In genomic region chr2:32154334-32154997, GRCm38 (mm10) we compare ENCODE assay signal across 8 mouse cellular contexts. TPM values are rescaled to one million over a fixed set of nuclear protein-coding genes. Genes with fewer than 3 reads are reported as not detected.
A peak's percentile ranks its signal among the peaks of the same experiment; 100 is the strongest.
DNase-seq lines count a peak whose midpoint lies in the region; ATAC-seq lines count a peak whose summit lies in the region.

No protein-coding gene starts in this region.

- H3K4me1 ChIP-seq in kidney, embryonic 15.5 days = peaks cover 80% of the 10 kb centered on the region
- H3K4me1 ChIP-seq in embryonic facial prominence, embryonic 11.5 days (ENCODE audit: control insufficient read depth, insufficient read depth, low read length) = peaks cover 16% of the 10 kb centered on the region
- peaks cover 80% of the 10 kb centered on the region for H3K4me1 ChIP-seq in midbrain, embryonic 14.5 days (ENCODE audit: control insufficient read depth, insufficient read depth, low read length)

- H3K4me2 ChIP-seq in kidney, embryonic 15.5 days = peak overlapping the region; percentile 69
- H3K4me2 ChIP-seq in embryonic facial prominence, embryonic 11.5 days (ENCODE audit: low read depth, low read length) = peak overlapping the region; percentile 35
- peak overlapping the region; percentile 100 for H3K4me2 ChIP-seq in midbrain, embryonic 14.5 days (ENCODE audit: low read length)

- H3K9ac ChIP-seq in kidney, embryonic 15.5 days = 0 out of 2 replicates have a peak overlapping the region, but pooled peaks have one; percentile 99
- peak overlapping the region; percentile 14 for H3K9ac ChIP-seq in embryonic facial prominence, embryonic 11.5 days (replicated peaks; ENCODE audit: low read length)
- H3K9ac ChIP-seq in midbrain, embryonic 14.5 days (replicated peaks; ENCODE audit: low read length) = peak overlapping the region; percentile 100; the same call in 1 of the 2 replicates

- H3K27me3 ChIP-seq in kidney, embryonic 15.5 days = no peaks in the 10 kb centered on the region
- no peaks in the 10 kb centered on the region for H3K27me3 ChIP-seq in embryonic facial prominence, embryonic 11.5 days (ENCODE audit: control insufficient read depth, insufficient read depth, low read length)
- no peaks in the 10 kb centered on the region for H3K27me3 ChIP-seq in midbrain, embryonic 14.5 days (ENCODE audit: control insufficient read depth, insufficient read depth, low read length)

- 24% methylated on average over 9 of the region's 9 CpGs for WGBS in kidney, embryonic 15.5 days
- WGBS in embryonic facial prominence, embryonic 11.5 days = 24% methylated on average over 9 of the region's 9 CpGs
- WGBS in midbrain, embryonic 14.5 days = 26% methylated on average over 9 of the region's 9 CpGs

- no peak for ATAC-seq in kidney, embryonic 15.5 days (replicated peaks; ENCODE audit: low FRiP score)
- ATAC-seq in embryonic facial prominence, embryonic 11.5 days (replicated peaks; ENCODE audit: insufficient number of reproducible peaks, low FRiP score, low TSS enrichment, low read depth) = no peak
- ATAC-seq in midbrain, embryonic 14.5 days (ENCODE audit: low FRiP score, low TSS enrichment) = no peak

- H3K36me3 ChIP-seq in kidney, embryonic 15.5 days = 0 out of 2 replicates have a peak, but pooled peaks cover under 1% of the 10 kb centered on the region
- no peaks in the 10 kb centered on the region for H3K36me3 ChIP-seq in embryonic facial prominence, embryonic 11.5 days (replicated peaks; ENCODE audit: control insufficient read depth, insufficient read depth, low read depth, low read length)
- no peaks in the 10 kb centered on the region for H3K36me3 ChIP-seq in midbrain, embryonic 14.5 days (ENCODE audit: control insufficient read depth, insufficient read depth, low read length)

- H3K27ac ChIP-seq in kidney, embryonic 15.5 days = peak overlapping the region; percentile 99
- H3K27ac ChIP-seq in embryonic facial prominence, embryonic 11.5 days (replicated peaks; ENCODE audit: low read depth, low read length) = no peak overlapping the region; the same call in 1 of the 2 replicates
- H3K27ac ChIP-seq in midbrain, embryonic 14.5 days (replicated peaks; ENCODE audit: low read depth, low read length) = peak overlapping the region; percentile 52

- intact Hi-C loops in gastrocnemius, postnatal 14 days (cut with DNase I; ENCODE audit: low total_unique reads) = loop anchor here (5.0 kb wide), 1 partner anchor 38 kb away; no protein-coding TSS in a partner anchor

- DNase-seq in kidney, postnatal 10 days = no peak
- DNase-seq in embryonic facial prominence, embryonic 11.5 days (ENCODE audit: low spot score) = no peak
- peak; percentile 63 for DNase-seq in induced T-regulatory cell, adult 2 months (ENCODE audit: low read depth)
- no peak for DNase-seq in midbrain, embryonic 14.5 days
- DNase-seq in urinary bladder, adult 2 months (ENCODE audit: low spot score) = no peak
- no peak for DNase-seq in left cerebral cortex, adult 18-20 months (ENCODE audit: low spot score in 2 of 2)
- DNase-seq in gastrocnemius, postnatal 14 days = no peak

- H3K9me3 ChIP-seq in kidney, embryonic 15.5 days (replicated peaks) = no peaks in the 10 kb centered on the region
- H3K9me3 ChIP-seq in embryonic facial prominence, embryonic 11.5 days (replicated peaks; ENCODE audit: control insufficient read depth, low read length) = no peaks in the 10 kb centered on the region
- H3K9me3 ChIP-seq in midbrain, embryonic 14.5 days (ENCODE audit: control insufficient read depth, low read length) = no peaks in the 10 kb centered on the region

- peak overlapping the region; percentile 87 for H3K4me3 ChIP-seq in kidney, embryonic 15.5 days (replicated peaks)
- peak overlapping the region; percentile 97; the same call in 1 of the 2 replicates for H3K4me3 ChIP-seq in embryonic facial prominence, embryonic 11.5 days (ENCODE audit: low read depth, low read length)
- peak overlapping the region; percentile 86 for H3K4me3 ChIP-seq in midbrain, embryonic 14.5 days (replicated peaks; ENCODE audit: low read depth, low read length)

RNA-seq across cellular contexts. Expression of gene Prrc2b, which starts 3.6 kb away (rescaled TPM):
- polyA plus RNA-seq in kidney, embryonic 15.5 days (2015; fragmentation: Nextera tagmentation; extraction: Ambion mirVana) = 49.2 and 49.7 TPM in 2 replicates
- polyA plus RNA-seq in embryonic facial prominence, embryonic 11.5 days (2014; fragmentation: Nextera tagmentation; extraction: Ambion mirVana) = 46.2 and 48.6 TPM in 2 replicates
- 121 and 141 TPM in 2 replicates for polyA plus RNA-seq in midbrain, embryonic 14.5 days (2014; fragmentation: Nextera tagmentation; extraction: Ambion mirVana)
- polyA plus RNA-seq in urinary bladder, adult 2 months (2012; rRNA removed) = 34.1 and 53.6 TPM in 2 replicates
- total RNA-seq in left cerebral cortex, adult 18-20 months (2021) = 100 to 1,000 TPM; 259 to 266 TPM
- total RNA-seq in gastrocnemius, postnatal 14 days (2021) = 10 to 100 TPM; 79.2 to 83.9 TPM

RNA-seq across cellular contexts. Expression of gene Plpp7, which starts 59.1 kb away (rescaled TPM):
- polyA plus RNA-seq in kidney, embryonic 15.5 days (2015; fragmentation: Nextera tagmentation; extraction: Ambion mirVana) = 4.4 and 7.1 TPM in 2 replicates
- 3.5 TPM in 2 replicates for polyA plus RNA-seq in embryonic facial prominence, embryonic 11.5 days (2014; fragmentation: Nextera tagmentation; extraction: Ambion mirVana)
- polyA plus RNA-seq in midbrain, embryonic 14.5 days (2014; fragmentation: Nextera tagmentation; extraction: Ambion mirVana) = 21.6 and 24.4 TPM in 2 replicates
- 4.9 and 5.3 TPM in 2 replicates for polyA plus RNA-seq in urinary bladder, adult 2 months (2012; rRNA removed)
- 10 to 100 TPM; 27.1 to 32.4 TPM for total RNA-seq in left cerebral cortex, adult 18-20 months (2021)
- 100 to 1,000 TPM in 1 of 2 experiments, 10 to 100 TPM in 1; 87.5 to 102 TPM for total RNA-seq in gastrocnemius, postnatal 14 days (2021)

Comparison
In these comparisons a context has a peak if more than half of its experiments do, and no peak if none do; other contexts are left out.
1. H3K4me2 ChIP-seq: peak in every context shown above with its lines; median percentile 100 in midbrain, embryonic 14.5 days; 69 in kidney, embryonic 15.5 days; 35 in embryonic facial prominence, embryonic 11.5 days.
2. H3K9ac ChIP-seq: peak in every context shown above with its lines; median percentile 100 in midbrain, embryonic 14.5 days; 99 in kidney, embryonic 15.5 days; 14 in embryonic facial prominence, embryonic 11.5 days.